Mouse (Mus musculus) mesoderm, embryonic 11.5 days (tissue): ENCODE data around the gene Tle4.
A peak's percentile ranks its signal among the peaks of the same experiment; 100 is the strongest.
"Not testable (repeated sequence)": the region's sequence is repeated elsewhere in the genome, so short reads cannot be mapped to it uniquely, and the experiment has no call there.

ENCODE experiments used
- DNase-seq: peaks from one replicate; pipeline ENCODE4 v3.0.0-alpha.2; 2012; ENCODE audit warnings: low read depth, low spot score

The Tle4 gene

DNA sequence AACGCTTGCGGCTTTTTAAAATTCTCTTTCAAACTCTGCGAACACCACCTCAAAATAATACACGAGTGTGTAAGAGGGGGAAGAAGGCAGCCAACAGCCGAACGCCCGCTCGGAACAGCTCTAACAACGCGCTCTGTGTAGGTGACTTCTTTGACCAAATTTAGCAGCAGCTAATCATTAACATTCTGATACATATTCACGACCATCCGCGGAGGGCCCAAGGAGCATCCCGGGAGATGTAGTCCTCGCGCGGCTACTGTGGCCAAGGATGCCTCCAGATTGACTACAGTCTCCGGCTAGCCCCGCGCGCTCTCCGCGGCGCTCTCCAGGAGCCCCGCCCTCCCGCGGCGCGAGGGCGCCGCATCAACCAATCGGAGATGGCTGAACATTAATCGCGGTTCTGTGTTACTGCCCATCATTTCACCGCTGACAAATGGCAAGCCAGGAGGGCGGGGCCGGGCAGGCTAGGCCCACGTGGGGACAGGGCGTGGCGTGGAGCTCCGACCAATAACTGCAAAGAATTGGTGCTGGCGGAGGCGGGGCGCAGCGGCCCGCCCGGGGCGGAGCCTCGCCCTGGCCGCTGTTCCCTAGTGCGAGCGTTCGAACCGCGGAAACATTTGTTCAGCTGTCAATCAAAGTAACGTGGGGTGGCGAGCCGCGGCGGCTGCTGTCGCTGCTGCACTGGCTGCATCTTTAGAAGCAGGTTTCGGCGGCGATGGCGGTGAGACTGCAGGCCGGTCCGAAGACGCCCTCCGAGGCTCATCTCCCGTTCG lies at the start of gene Tle4:
TSS of gene Tle4 (minus strand) at position 135 of the 773 bp plus-strand sequence.
- DNase-seq: peak; percentile 100

DNA sequence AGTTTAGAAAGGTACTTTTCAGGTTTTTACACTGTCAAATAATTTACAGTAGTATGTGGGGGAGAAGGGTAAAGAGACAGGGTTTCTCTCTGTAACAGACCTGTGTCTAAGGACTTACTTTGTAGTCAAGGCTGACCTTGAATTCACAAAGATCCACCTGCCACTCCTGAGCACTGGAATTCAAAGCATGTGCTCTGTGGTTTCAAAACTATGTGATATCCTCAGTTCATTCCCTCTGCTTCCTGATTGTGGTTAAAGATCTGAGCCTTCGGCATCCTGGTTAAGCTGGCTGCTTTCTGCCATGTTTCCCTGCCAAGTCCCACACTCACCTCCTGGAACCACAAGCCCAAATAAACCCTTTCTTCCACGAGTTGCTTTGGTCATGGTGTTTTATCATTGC lies 47.8 kb upstream of the Tle4 start:
- DNase-seq: no peak

DNA sequence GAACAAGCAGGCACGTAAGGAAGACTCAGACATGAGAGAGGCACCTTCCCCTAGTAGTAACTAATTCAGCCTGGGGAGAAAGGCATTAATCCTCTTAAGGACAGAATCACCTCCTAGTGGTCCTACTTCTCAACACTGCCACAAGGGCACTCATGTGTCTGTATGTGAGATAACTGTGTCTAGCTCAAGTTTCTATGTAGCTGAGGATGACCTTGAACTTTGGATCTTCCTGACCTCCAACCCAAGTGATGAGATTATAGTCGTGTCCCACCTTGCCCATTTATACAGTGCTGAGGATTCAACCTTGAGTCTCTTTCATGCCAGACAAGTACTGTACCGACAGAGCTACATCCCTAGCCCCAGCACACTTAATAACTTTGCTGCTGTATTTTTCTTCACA lies 46.9 kb upstream of the Tle4 start:
- DNase-seq: no peak

DNA sequence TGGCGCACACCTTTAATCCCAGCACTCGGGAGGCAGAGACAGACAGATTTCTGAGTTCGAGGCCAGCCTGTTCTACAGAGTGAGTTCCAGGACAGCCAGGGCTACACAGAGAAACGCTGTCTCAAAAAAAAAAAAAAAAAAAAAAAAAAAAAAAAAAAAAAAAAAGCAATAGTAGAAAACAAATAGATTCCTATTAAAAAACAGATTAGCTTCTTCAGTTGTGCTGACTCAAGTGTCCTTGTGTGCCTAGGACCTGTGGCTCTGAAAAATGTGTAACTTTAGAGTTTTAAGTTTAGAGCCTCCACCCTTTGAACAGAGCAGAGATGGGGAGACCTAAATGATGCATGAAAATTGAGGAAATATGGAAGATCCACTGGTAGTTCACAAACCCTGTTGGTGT lies 45.2 kb upstream of the Tle4 start:
- not testable (repeated sequence) for DNase-seq

DNA sequence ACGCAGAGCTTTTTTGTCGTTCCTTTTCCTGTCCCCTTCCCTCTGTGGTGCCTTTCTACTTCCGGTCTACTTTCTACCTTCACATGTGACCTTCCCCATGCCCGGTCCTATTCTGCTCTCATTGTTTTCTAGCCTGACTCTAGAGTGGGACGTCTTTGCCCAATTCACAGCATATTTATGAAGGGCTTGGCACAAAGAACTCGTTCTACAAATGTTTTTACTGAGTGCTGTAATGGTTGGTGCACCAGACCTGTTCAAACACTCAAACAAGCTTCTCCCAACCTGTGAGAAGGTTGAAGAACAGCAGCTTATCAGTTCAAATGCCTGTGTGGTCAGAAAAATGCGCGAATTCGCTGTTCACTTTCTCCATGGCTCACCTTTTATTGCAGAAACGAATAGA lies 44.8 kb upstream of the Tle4 start:
- DNase-seq: no peak

DNA sequence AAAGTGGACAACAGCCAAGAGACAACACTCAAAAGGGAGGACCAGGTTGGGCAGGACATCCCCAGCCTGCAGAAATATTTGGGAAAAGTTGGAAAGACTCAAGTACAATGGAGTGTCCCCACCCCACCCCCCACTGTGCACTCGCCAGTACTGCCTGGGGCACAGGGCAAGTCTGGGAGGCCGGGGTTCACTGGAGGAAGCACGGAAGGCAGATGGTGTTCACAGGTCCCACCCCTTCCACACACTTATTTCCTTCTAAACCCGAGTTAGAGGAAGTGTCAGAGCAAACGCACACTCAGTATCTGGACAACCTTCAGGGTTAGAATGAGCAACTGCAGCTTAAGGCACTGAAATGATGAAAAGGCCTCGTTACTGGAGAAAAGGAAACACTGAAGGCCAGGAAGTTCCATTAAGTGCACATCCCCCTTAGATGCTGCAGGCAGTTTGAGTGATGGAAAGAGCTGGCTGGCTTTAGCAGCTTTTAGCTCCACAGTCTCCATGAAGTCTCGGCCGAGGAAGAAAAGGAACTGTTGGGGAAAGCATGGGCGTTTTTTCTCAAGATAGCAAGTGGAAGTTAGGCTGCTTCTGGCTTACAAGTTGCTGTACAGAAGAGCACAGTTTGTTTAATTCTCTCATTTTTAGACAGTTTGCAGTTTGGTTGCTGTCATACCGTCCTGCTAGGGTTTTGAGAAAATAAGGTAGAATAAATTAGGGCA lies 37.5 kb upstream of the Tle4 start:
- DNase-seq: peak; percentile 17

DNA sequence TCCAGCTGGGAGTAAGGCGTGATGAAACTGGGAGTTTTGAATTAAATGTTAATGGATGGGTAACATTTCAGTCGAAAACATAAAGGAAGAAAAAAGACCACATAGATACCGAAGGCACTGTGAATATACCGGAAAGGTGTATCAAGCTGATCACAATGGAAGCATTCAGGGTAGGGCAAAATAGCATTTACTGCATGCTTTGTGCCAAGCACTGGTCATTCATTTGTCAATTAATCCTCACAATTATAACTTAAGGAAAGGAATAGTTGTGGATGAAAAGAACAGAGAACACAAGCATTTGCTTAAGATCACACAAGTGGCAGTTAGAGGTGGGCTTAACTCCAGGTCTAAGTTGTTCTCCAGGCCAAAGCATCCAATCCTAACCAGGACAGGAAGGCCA lies 25.5 kb upstream of the Tle4 start:
- no peak for DNase-seq

DNA sequence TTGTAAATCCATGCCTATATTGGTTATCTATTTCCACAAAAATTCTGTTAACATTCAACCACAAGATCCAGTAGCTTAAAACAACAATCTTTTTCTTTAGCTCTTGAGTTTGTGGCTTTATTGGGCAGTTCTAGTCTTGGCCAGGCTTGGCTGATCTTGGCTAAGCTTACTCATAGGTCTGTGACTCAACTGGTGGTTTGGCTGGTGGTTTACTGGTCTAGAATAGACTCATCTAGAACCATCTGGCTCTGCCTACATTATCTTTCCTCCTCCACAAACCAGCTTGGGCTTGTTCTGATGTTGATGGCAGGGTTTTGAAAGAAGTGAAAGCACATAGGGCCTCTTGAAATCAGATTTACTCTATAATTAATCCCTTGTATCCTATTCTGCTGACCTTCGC lies 22.7 kb upstream of the Tle4 start:
- no peak for DNase-seq

DNA sequence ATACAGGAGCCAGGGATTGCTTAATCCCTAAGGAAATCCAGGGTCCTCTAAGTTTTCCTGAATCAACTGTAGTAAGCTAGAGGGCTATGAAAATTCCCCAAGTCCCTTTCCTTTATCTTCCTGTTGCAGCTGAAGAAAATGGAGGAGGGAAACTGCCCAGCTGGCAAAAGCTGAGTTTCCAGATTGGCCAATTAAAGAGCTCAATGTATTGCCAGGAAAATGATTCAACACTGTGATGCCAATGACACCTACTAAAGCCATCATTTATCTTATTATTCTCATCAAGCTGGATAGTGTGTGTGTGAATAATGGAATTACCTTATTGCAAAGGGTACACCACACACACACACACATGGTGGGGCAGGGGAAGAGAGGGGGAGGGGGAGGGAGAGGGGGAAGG lies 22.0 kb upstream of the Tle4 start:
- DNase-seq: no peak

DNA sequence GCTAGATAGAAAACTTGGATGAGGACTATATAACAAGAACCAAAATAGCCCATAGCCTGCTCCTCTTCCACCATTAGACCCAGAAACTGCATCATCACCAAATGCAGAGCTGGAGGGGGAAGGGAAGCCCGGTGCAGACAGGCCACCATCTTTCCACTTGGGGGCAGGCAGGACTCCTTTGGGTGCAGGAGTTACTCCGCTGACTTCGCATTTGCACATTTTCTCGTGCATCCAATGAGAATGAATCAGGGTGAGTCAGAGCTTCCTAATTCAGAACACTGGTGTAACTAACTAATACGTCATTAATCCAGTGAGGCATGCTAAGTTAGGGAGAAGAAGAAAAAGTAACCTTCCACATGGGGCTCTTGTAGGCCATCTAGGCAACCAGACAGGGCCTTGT lies 17.0 kb upstream of the Tle4 start:
- DNase-seq: no peak

DNA sequence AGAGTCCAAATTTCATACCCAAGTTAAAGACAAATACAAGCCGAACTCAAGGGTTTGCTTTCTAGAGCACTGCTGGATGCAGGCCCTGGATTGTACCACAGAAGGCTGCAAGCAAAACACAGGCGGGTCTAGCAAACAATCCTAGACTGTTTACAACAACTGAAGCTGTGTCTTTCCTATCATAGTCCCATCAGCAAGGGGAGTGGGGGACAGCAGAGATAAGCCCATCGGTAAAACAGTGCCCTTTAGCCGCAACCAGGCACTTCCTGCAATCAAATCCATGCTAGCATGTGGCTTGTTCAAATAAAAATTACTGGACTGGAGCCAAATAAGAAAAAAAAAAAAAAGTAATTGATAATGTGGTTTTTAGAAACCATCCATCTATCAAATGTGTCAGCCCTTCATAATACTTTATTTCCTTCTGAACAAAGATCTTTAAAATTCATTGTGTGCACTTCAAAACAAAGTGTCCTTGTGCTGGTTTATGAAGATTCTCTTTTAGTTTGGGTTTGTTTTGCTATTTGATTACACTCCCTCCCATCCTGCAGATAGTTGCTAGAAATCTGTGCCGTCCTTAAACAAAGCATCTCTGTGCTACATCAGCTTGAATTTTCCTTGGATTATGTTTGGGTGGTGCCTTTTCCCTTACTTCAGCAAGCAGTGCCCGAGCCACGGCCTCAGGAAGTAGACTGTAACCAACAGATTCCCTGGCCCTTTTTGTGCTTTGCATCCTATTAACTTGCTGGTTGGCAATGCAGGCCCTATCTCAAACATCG lies 12.9 kb upstream of the Tle4 start:
- no peak for DNase-seq

DNA sequence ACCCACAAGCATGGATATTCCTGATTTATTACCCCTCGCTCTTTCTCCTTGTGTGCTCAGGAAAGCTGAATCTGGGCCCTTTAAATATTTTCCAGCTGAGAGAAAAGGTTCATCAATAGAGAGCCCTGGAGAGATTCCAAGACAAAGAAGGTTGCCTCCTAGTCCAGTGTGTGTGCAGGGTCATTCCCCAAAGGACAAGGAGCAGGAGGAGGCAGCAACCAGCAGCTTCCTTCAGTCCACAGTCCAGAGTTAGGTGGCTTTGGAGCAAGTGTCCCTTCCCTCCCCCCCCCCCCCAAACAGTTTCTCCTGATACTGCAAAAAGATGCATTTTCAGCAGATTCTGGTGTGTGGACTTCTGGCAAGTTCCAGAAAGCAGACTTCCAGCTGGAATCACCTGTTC lies 3.0 kb upstream of the Tle4 start:
- DNase-seq: no peak

DNA sequence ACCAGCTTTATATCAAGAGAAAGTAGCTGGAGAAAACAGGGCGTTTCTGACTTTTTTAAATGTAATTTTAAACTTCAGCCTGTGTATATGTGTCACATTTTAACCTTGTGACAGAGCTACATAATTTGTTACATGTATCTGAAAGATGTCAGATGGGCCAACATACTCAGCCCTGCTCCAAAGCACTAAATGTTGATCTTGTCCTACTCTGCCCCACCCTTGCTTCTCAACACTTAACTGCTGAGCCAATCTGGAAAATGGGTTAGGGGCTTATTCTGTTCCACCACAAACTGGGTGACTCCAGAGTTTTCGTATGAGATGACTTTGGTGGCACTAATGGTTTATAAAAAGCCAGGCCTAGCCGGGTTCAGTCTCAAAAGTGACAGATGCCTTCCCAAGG lies 2.5 kb upstream of the Tle4 start:
- no peak for DNase-seq

DNA sequence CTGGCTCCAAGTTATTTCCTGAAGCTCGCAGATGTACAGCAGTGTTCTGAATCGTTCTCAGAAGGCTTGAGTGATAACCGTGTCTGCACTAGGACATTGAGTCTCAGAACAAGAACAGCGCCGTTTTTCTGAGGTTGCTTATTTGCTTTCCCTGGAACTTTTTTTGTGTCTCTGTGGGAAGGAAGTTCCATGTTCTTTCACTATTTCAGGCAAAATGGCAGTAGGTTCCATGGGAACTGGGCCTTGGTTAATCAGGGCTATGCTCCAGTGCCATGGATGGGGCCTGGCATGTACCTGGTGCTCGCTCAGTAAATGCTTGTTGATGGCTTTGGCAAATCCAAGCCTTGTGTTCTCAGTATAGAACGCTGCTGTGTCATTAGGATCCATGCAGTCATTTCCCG lies 2.0 kb upstream of the Tle4 start:
- no peak for DNase-seq

DNA sequence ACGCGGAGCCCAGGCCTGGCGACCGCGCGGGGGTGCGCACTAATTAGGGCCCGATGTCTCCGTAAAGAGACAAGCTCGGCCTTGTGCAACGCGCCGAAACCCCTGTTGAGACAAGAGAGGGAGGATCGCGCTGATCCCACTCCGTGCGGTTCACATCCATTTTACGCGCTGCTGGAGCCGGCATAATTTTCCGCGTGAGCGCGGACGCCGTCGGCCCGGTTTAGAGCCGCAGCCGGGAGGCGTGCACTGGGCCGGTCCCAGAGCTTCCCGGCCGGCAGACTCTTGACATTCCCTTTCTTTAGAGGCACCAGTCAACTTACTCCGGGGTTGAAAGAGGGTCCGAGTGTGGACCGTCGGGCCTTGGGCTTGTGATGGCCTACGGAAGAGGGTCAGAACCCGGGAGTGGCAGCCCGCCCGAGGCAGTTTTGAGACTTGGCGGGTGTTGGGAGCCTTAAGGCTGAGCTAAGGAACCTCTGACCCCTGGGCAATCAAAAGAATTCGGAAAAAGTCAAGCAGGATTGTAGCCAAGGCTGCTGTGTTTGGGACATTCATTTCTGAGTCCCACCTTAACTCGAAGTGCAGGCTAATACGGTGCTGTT lies 938 bp upstream of the Tle4 start:
- no peak for DNase-seq

DNA sequence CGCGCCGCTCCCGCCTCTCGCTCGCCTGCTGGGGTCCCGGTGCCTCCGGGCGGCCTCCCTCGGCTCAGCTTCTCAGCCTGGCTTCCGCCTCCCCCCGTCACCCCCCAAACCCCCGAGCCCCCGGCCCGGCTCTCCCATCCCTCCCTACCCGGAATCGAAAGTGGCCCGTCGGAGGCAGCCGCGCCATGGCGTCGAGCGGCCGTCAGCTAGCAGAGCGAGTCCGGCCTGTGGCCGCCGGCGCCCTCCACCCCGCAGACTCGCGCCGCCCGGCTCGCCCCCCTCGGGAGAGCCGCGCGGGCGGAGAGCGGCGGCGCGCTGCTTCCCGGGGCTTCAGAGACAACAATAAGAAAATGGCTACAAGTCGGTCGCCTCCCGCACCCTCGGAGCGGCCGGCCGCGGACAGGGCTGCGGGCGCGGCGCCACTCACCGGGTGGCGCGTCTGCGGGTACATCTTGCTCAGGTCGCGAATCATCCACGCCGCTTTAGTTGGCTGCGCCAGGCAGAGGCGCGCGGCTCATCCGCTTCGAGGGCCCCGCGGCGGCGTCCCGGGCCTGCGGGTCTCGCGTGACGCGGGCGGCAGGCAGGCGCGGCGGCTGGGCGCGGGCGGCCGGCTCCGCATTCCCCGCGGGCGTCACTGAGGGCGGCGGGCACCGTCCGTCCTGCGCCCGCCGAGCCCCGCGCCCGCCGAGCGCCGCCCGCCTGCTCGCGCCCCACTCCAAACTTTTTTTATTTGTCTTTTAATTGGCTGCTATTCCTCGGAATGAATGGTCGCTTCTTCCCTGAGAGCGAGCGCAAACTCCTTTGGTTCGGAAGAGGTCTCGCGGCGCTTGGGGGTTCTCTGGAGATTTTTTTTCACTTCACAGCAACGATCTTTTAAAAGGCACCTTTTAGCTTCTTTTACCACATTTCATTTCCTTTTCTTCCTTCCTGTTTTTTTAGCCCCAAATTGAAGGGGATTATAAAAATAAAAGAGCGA lies 622 bp downstream of the Tle4 start:
- DNase-seq: peak; percentile 71

DNA sequence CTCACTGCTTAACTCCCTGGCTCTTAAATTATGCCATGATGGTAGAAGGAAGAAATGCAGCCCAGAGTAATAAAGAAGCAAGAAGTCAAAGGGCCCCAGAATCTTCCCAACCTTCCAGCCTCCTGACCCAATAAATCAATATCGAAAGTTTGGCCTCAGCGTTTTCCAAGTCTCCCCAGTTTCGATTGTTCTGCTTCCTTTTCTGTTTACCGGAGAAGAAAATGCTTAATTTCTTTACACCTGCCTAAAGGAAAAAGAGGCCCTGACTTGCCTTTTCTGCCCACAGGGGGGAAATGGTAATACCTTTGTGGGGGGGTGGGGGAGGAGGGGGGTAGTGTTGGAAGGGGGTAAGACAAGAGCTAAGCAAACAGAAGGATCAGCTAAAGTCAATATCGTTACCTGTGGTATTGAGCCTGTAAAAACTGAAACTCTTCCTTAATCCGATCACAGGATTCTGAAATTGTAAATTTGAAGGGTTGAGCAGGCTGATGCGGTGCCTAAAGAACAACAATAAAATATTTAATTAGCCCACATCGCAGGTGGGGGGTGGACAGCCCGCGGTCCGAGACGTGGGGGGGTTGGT lies 1.4 kb downstream of the Tle4 start:
- no peak for DNase-seq

DNA sequence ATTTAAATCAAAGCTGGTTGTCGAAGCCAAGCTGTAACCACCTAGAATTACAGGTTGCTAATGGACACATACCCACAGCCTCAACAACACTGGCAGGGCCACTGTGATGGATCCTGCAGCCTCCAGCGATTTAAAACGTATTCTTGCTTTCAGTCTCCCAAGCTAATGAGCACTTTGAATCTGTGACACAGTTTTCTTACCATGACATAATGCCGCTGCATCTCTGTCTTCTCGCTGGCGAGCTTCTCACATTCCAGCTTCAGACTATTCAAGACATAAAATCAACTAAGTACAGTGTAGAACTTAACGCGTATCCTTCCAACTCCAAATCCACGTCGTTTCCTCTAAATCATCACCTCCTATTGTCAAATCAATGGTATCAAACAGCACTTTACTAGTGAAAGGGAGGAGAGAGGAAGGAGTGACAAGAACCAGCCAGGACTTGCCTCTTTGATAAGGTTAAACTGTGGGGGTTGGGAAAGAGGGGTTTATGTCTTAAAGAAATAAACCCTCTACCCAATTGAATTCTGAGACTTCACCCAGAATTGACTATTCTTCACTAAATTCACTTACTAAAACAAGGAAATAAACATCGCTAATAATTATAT lies 2.4 kb downstream of the Tle4 start:
- no peak for DNase-seq

DNA sequence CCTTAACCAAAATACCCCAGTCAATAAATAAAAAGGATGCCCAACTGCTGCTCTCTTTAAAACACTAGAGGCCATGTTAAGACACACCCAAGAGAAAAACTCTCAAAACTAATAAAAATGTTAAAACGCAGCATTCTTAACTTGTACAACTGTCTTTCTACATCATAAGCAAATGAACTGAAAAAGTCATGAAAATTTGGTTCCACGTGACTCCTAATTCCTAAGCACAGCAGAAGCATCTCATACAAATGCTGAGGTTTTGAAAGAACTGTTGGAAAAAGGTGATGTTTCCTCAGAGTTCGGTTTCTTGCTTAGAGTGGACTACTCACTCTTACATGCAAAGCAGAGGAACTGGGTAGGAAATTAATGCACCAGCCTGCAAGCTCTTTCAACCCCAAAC lies 3.3 kb downstream of the Tle4 start:
- no peak for DNase-seq
